Mouse (Mus musculus) cerebellum, adult 9-11 months (tissue): ENCODE data around the gene Cbx3.

Experiments
- DNase-seq: peaks from one replicate; pipeline ENCODE4 v3.0.0; 2022

Gene Cbx3

DNA sequence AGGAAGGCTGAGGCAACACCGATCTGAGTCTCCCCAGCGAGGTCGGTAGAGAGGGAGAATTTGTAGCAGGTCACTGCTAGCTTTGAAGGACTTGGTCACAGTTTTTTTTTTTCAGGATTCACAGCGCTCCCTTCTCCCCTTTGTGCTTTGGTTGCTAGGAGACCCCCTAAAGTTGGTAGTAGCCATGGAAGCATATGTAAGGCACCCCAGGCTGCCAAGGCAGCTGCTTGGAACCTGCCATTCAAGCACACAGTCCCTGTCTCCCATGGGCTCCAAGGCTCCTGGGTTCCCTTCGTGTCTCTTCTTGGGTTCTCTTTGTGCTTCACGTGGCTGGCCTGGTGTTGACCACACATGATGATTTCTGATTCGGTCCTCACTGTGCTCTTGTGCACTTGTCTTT, 59.3 kb downstream of the Cbx3 start:
- no peak for DNase-seq
